Mouse (Mus musculus): ENCODE measurements around the gene Gucy1b1.

Gucy1b1 gene

GRCm38 (mm10) chr3:82036262-82037044, 38.0 kb downstream of the Gucy1b1 start:
- in situ Hi-C loops (cut with MboI, MseI), result no loop called here

GRCm38 (mm10) chr3:82030008-82030748, 44.3 kb downstream of the Gucy1b1 start:
- in situ Hi-C loops (cut with MboI, MseI), result no loop called here

- in situ Hi-C loops (cut with MboI, MseI), result no loop called here
Measured at GRCm38 (mm10) chr3:82029229-82029628, 45.3 kb downstream of the Gucy1b1 start.

- in situ Hi-C loops (cut with MboI, MseI), result no loop called here
Measured at GRCm38 (mm10) chr3:82027286-82027685, 47.2 kb downstream of the Gucy1b1 start.

GRCm38 (mm10) chr3:82023065-82023464, 51.4 kb downstream of the Gucy1b1 start:
- in situ Hi-C loops (cut with MboI, MseI), result no loop called here

- in situ Hi-C loops (cut with MboI, MseI), result no loop called here
Measured at GRCm38 (mm10) chr3:82022421-82022920, 52.0 kb downstream of the Gucy1b1 start.

GRCm38 (mm10) chr3:82014148-82014703, 60.3 kb downstream of the Gucy1b1 start:
- in situ Hi-C loops (cut with MboI, MseI), result no loop called here

- in situ Hi-C loops (cut with MboI, MseI), result no loop called here
Measured at GRCm38 (mm10) chr3:82007002-82007401, 67.5 kb downstream of the Gucy1b1 start.

- in situ Hi-C loops (cut with MboI, MseI), result loop anchor here (25.0 kb wide), 1 partner anchor 866 kb away; no protein-coding TSS in a partner anchor
Measured at GRCm38 (mm10) chr3:81995988-81996387, 78.5 kb downstream of the Gucy1b1 start.

GRCm38 (mm10) chr3:81995371-81995770, 79.1 kb downstream of the Gucy1b1 start:
- in situ Hi-C loops (cut with MboI, MseI), result loop anchor here (25.0 kb wide), 1 partner anchor 867 kb away; no protein-coding TSS in a partner anchor

- in situ Hi-C loops (cut with MboI, MseI), result loop anchor here (5.0 to 25.0 kb wide), 2 partner anchors 82 to 872 kb away; partner anchors contain the start of gene Gucy1b1
Measured at GRCm38 (mm10) chr3:81990531-81990930, 84.0 kb downstream of the Gucy1b1 start.

GRCm38 (mm10) chr3:81989692-81990141, 84.8 kb downstream of the Gucy1b1 start:
- in situ Hi-C loops (cut with MboI, MseI), result loop anchor here (5.0 to 25.0 kb wide), 2 partner anchors 83 to 873 kb away; partner anchors contain the start of gene Gucy1b1

- in situ Hi-C loops (cut with MboI, MseI), result loop anchor here (25.0 kb wide), 1 partner anchor 875 kb away; no protein-coding TSS in a partner anchor
Measured at GRCm38 (mm10) chr3:81987628-81988027, 86.9 kb downstream of the Gucy1b1 start.

GRCm38 (mm10) chr3:81986103-81986502, 88.4 kb downstream of the Gucy1b1 start:
- in situ Hi-C loops (cut with MboI, MseI), result loop anchor here (25.0 kb wide), 1 partner anchor 876 kb away; no protein-coding TSS in a partner anchor

GRCm38 (mm10) chr3:81985100-81985499, 89.4 kb downstream of the Gucy1b1 start:
- in situ Hi-C loops (cut with MboI, MseI), result loop anchor here (25.0 kb wide), 1 partner anchor 877 kb away; no protein-coding TSS in a partner anchor

- in situ Hi-C loops (cut with MboI, MseI), result loop anchor here (25.0 kb wide), 1 partner anchor 879 kb away; no protein-coding TSS in a partner anchor
Measured at GRCm38 (mm10) chr3:81983120-81983895, 91.2 kb downstream of the Gucy1b1 start.

Measured in regulatory T cell (primary cell).